Mouse (Mus musculus): Measurements from ENCODE around the gene Mrgpra6.

The Mrgpra6 gene

DNA sequence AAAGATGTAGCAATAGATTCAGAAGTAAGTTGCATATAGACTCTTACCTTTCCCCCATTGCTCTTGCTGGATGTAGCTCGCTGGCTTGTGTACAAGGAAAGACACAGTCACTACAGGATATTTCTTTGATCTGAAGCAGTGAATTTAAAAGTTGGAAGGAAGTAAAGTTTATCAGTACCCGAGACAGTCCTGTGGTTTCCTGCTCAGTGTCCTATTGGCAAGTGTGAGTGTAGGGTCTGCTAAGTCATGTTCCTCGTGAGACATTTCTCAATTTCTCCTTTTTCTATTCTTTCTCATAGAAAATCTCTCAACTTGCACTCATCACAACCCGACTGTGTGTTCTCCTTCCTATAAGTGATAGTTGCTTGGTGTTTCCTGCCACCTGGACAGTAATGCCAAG lies at the start of gene Mrgpra6:
TSS of gene Mrgpra6 (minus strand) at position 91 of the 400 bp plus-strand sequence.
- DNase-seq = no peak

DNA sequence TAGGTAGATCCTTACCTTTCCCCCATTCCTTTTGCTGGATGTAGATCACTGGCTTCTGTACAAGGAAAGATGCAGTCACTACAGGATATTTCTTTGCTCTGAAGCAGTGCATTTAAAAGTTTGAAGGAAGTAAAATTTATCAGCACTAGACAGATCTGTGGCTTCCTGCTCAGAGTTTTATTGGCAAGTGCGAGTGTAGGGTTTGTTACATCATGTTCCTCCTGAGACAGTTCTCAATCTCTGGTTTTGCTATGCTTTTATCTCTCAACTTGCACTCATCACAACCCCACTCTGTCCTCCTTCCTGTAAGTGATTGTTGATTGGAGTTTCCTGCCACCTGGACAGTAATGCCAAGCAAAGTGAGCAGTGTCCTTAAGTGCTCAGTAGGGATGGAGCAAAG lies 48.0 kb upstream of the Mrgpra6 start, which contains the start of gene Mrgpra9:
TSS of gene Mrgpra9 (minus strand) at position 79 of the 400 bp plus-strand sequence.
- no peak for DNase-seq

DNA sequence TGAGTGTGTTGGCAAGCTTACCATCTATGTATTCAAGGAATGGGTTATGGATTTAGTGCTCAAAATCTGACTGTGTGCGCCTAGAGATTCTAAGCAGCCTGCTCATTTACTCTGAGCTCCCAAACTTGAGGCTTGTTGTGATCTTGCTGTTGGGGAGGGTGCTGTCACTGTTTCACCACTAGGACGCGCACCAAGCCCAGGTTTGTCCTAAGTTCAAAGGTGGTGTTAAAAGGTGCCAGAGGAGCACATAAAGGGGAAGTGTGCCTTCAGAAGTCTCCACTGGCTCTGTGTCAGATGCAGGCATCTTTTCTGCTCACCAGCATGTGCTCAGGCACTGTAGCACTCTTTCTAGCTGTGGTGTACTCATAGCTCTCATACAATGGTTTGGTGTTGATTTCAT lies 39.9 kb upstream of the Mrgpra6 start:
- peak; percentile 58 to 63 for DNase-seq

DNA sequence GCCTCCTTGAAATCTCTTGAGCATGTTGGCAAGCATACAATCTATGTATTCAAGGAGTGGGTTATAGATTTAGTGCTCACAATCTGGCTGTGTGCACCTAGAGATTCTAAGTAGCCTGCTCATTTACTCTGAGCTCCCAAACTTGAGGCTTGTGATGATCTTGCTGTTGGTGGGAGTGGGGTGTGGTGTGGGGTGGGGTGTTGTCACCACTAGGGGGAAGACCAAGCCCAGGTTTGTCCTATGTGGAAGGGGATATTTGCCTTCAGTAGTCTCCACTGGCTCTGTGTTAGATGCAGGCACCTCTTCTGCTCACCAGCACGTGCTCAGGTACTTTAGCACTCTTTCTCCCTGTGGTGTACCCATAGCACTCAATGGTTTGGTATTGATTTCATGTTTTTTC lies 9.4 kb downstream of the Mrgpra6 start:
- DNase-seq = peak in 1 of 2 experiments; percentile 5

DNA sequence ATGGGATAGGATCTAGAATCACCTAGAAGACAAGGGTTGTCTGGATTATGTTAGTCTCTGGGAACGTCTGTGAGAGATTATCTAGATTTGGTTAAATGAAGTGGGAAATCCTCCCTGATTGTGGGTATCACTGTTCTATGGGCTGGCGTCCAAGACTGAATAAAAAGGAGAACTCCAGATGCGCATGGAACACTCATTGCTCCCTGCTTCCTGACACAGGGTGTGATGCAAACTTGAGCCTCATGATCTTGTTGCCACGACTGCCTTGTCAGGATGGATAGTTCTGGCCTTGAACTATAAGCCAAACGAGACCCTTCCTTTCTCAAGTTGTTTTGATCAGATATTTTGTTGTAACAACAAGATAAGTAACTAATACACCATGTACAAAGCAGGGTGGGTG lies 33.9 kb downstream of the Mrgpra6 start:
- DNase-seq = no peak

DNA sequence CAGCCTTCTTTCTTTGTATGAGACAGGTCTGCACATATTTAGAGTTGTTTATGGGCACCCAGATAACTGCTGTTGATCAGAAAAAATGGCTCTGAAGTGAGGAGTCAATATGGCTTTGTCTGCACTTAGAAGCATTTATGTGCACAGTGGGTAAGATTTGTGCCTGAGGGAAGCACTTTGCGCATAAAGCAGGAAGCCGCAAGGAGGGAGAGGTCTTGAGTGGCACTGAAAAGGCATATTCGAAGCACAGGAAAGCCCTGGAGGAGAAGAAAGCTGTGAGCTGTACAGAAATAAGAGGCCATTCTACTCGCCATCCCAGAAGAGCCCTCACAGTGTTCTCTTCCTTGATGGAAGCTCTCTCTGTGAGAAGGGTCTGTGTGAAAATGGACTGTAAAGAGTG lies 39.7 kb downstream of the Mrgpra6 start:
- DNase-seq = no peak

DNA sequence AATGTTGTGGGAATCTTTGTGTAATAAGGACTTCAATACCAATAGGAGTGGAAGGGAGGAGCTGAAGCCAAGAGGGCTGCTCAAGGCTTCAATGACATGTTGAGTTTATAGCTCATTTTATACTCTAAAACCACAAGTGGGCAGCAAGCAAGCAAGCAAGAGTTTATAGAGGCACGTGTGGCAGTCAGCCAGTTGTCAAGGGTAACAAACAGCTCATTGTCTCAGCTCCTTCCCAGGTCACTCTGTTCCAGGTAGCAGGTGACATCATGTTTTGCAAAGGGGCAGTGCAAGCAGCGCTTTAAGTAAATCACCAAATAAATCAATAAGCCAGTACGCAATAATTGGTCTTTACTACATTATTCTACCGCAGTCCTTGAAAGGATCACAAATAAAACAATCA lies 41.5 kb downstream of the Mrgpra6 start:
- no peak for DNase-seq

DNA sequence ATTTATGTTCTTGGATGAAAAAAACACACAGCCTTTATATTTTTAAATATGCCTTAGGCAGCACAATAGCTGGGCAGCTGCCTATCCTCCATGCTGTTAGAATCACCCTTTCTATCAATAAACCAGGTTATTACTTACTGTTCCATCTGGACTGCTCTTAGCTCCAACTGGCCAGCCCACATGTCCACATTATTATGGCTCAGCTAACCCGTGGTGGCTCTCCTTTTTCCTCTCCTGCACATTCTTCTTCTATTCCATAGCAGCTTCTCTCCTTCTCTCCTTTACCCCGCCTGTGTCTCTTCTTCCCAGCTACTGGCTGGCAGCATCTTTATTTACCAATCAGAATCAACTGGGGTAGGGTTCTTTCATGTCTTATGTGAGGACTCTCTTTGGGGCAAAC lies 46.3 kb downstream of the Mrgpra6 start:
- no peak for DNase-seq

DNA sequence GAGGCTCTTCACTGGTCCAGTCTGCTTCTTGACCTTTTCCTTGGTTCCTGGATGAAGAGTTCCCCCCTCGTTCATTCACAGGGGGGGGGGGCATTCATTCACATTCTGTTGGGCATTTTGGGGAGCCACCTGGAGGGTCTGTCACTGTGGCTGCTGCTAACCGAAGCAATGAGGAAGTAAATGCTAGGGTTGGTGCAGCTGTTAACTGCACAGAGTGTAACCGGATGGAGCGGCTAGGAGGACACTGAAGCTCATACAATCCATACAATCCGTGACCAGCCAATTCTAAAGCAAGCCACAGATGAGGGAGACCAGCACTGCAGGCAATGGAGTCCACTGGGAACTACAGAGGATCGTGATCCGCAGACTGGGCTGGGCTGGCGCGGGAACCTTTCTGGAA lies 47.0 kb downstream of the Mrgpra6 start:
- DNase-seq = peak; percentile 17 to 22

DNA sequence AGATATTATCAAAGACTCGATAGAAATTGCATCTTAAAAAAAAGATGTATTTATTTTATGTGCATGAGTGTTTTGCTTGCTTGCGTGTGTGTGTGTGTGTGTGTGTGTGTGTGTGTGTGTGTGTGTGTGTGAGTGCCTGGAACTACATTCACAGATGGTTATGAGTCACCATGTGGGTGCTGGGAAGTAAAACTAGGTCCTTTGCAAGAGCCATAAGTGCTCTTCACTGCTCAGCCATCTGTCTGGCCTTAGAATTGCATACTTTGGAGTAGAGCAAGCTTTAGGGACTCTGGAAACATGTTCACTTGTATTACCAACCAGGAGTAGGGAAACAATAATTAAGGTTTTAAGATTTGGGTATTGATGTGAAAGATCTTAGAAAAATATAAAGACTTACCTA lies 48.9 kb downstream of the Mrgpra6 start:
- DNase-seq = no peak

DNA sequence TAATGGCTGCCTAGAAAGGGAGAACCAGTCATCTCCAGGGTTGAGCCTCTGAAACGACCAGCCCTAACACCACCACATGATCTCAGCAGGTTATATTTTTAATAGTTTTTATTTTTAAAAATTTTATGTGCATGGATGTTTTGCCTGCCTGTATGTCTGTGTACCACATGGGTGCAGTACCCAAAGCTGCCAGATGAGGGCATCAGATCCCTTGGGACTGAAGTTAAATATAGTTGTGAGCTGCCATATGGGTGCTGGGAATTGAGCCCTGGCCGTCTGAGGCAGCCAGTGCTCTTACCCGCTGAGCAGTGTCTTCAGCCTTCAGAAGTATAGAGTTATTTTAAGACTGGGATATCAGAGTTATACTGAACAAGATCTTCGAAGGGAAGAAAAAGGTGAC lies 49.3 kb downstream of the Mrgpra6 start:
- DNase-seq = peak; percentile 36 to 37

DNA sequence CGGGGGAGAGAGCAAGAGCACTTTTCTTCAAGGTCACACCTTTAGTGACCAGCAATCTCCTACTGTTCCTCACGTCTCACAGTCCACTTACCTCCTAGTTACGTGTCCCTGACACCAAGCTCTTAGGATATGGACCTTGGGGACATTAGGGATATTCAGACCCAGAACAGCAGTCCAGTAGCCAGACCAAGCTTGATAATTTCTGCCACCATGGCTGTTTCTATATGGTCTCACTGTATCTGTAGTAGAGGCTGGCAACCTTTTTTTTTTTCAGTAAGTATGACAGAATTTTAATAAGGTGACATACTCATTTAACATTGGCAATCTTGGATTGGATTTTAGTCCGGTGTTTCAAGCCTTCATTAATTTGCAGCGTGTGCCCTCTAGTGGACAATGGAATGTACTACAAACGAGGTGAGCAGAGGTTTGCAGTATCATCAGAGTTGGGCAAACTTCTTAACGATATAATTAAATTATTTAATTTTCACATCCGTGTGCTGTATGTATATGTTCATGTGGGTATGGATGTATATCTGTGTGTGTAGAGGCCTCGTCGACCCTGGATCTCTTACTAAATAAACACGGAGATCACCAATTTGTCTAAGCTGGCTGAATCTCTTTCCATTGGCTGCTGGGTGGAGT lies 54.2 kb downstream of the Mrgpra6 start:
- peak; percentile 63 to 68 for DNase-seq

DNA sequence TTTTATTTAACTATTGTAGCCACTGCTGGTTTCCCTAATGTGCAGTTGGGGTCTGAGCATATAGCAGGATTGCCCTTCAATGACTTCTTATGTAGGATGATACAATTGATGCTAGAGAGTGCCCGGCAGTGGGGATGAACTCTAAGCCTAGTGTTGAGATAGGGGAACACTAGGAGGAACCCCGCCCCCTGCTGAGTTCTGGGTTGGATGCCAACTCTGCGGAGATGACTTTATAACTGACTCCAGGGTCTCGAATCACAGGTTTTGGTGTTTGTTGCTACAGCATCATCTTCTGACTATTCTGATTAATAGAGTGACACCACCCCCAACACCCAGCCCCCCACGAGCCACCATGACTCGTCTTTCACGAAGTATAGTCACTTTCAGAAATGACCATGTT lies 56.4 kb downstream of the Mrgpra6 start:
- DNase-seq = no peak

DNA sequence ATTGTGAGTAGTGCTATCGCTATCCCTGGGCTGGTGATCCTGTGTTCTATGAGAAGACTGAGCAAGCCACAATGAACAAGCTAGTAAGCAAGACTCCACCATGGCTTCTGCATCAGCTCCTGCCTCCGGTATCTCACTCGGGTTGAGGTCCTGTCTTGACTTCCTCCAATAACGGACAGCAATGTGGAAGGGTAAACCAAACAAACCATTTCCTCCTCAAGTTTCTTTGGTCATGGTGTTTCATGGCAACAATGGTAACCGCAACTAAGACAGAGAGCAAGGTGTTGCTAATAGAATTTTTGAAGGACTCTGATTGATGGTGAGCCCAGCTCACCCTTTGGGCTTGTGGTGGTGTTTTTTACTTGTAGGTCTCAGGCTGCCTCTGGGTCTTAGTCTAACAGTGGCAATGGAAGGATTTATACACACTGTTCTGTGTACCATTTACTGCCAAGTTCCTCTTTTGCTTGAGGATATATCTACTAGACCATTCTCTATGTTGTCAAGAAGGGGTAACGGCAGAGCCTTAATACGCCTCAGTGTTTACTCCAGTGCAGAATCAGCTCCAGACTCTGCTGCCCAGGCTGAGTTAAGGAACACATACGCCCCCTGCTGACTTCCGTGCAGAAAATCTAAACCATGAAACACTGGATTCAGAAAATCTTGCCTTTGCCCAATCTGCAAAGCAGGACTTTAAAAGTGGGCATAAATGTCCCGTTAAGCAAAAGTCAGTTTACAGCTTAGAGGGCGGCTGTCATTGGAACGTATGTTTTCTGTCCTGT lies 58.5 kb downstream of the Mrgpra6 start:
- peak; percentile 63 to 68 for DNase-seq

DNA sequence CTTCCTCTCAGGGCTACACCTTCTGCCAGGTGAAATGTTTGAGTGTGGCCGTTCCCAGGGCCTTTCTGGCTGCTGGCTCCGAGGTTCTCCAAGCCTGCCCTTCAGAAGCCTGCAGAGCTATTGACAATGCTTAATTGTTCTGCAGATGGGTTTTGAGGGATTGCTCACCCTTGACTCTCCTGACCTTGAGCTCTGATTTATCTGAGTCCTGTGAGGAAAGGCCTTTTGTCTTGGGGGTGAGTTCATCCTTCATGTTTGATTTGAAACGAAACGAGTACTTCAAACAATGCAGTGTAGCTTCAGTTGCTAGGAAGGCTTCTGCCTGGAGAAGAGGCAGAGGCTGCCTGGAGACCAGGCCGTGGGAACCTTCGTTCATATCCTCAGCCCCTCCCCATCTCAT lies 60.4 kb downstream of the Mrgpra6 start:
- DNase-seq = no peak

DNA sequence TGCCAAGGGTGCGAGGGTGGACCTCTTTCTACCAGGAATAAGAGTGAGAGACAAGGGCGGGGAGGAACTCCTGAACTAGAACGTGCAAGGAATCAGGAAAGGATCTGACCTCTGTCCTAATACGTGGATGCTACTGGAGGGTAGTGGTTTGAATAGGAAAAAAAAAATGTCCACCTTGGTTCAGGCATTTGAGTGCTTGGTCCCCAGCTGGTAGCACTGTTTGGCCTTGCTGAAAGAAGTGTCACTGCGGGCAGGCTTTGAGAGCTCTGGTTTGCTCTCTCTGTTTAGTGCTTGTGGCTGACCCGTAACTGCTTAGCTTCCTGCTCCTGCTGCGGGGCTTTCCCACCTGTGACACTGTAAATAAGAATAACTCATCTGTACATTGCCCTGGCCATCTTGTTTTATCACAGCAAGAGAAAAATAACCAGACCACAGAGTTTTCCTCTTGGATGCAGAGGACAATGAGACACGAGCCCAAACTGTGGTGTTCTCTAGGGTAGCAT lies 64.8 kb downstream of the Mrgpra6 start:
- no peak for DNase-seq
